Mouse (Mus musculus) hindbrain, embryonic 14.5 days (tissue): Measurements from ENCODE around the gene Hpse2. TPM values are rescaled to one million over a fixed set of nuclear protein-coding genes. Genes with fewer than 3 reads are reported as not detected.

Experiments
- polyA plus RNA-seq: library from polyadenylated mRNA; unstranded; fragments of >200 nt; fragmentation: Nextera tagmentation; extraction: Ambion mirVana; gene quantifications from 2 replicates; pipeline ENCODE4 v1.2.1, GENCODE M21; 2014

The Hpse2 gene
- polyA plus RNA-seq, 1 experiment from 2014 or later, result not detected

Other genes starting within 250 kb of the Hpse2 start
- 4.4 and 4.5 TPM in 2 replicates for gene Cnnm1, start 52.1 kb upstream of the Hpse2 start, polyA plus RNA-seq
- 81.7 and 91.6 TPM in 2 replicates for gene Got1, start 136.2 kb upstream of the Hpse2 start, polyA plus RNA-seq
- gene Nkx2-3, start 224.0 kb upstream of the Hpse2 start, polyA plus RNA-seq, result not detected in 2 replicates